Mouse (Mus musculus): ENCODE measurements around the gene Gm10142. TPM values are rescaled to one million over a fixed set of nuclear protein-coding genes. Genes with fewer than 3 reads are reported as not detected.
"Not testable (repeated sequence)": the region's sequence is repeated elsewhere in the genome, so short reads cannot be mapped to it uniquely, and the experiment has no call there.

Gm10142 gene
- polyA plus RNA-seq, 1 experiment from 2014 or later: not detected

- 67% methylated on average over 1 of the region's 1 CpGs for WGBS
- DNase-seq (ENCODE audit: low spot score); H3K4me3 ChIP-seq (ENCODE audit: low read depth, low read length); H3K4me1 ChIP-seq (replicated peaks; ENCODE audit: control insufficient read depth, insufficient read depth, low read length); H3K36me3 ChIP-seq (ENCODE audit: control insufficient read depth, insufficient read depth, low read length); ATAC-seq (replicated peaks; ENCODE audit: low FRiP score); H3K9me3 ChIP-seq (ENCODE audit: control insufficient read depth, low read length); H3K4me2 ChIP-seq (ENCODE audit: low read depth, low read length, severe bottlenecking); H3K27me3 ChIP-seq (ENCODE audit: control insufficient read depth, insufficient read depth, low read length); H3K27ac ChIP-seq (ENCODE audit: low read depth, low read length); H3K9ac ChIP-seq (ENCODE audit: low read length): not testable (repeated sequence)
These were observed 35.6 kb downstream of the Gm10142 start, which contains the start of gene Gm9736 for GRCm38 (mm10) chr10:77751254-77751653. Gene Gm9736 (minus strand): TSS chr10:77751354.

GRCm38 (mm10) chr10:77752312-77752711 lies 36.7 kb downstream of the Gm10142 start:
- H3K9me3 ChIP-seq (ENCODE audit: control insufficient read depth, low read length); H3K4me3 ChIP-seq (ENCODE audit: low read depth, low read length); H3K36me3 ChIP-seq (ENCODE audit: control insufficient read depth, insufficient read depth, low read length); H3K9ac ChIP-seq (ENCODE audit: low read length); H3K27ac ChIP-seq (ENCODE audit: low read depth, low read length); DNase-seq (ENCODE audit: low spot score); H3K4me2 ChIP-seq (ENCODE audit: low read depth, low read length, severe bottlenecking); H3K4me1 ChIP-seq (replicated peaks; ENCODE audit: control insufficient read depth, insufficient read depth, low read length); ATAC-seq (replicated peaks; ENCODE audit: low FRiP score); H3K27me3 ChIP-seq (ENCODE audit: control insufficient read depth, insufficient read depth, low read length): not testable (repeated sequence)
- WGBS: 71% methylated on average over 3 of the region's 3 CpGs

- DNase-seq (ENCODE audit: low spot score) (no peak), ATAC-seq (replicated peaks; ENCODE audit: low FRiP score) (no peak)
- H3K4me2 ChIP-seq (ENCODE audit: low read depth, low read length, severe bottlenecking): no peak overlapping the region
- H3K9ac ChIP-seq (ENCODE audit: low read length): no peak overlapping the region
- H3K36me3 ChIP-seq (ENCODE audit: control insufficient read depth, insufficient read depth, low read length): no peaks in the 10 kb centered on the region
- no peaks in the 10 kb centered on the region for H3K27me3 ChIP-seq (ENCODE audit: control insufficient read depth, insufficient read depth, low read length)
- H3K9me3 ChIP-seq (ENCODE audit: control insufficient read depth, low read length): no peaks in the 10 kb centered on the region
- no peaks in the 10 kb centered on the region for H3K4me1 ChIP-seq (replicated peaks; ENCODE audit: control insufficient read depth, insufficient read depth, low read length)
- no peak overlapping the region for H3K27ac ChIP-seq (ENCODE audit: low read depth, low read length)
- H3K4me3 ChIP-seq (ENCODE audit: low read depth, low read length): no peak overlapping the region
These were observed 37.8 kb downstream of the Gm10142 start for GRCm38 (mm10) chr10:77753448-77753847.

GRCm38 (mm10) chr10:77759582-77759981 lies 44.0 kb downstream of the Gm10142 start, which contains the start of gene Gm3233:
Gene Gm3233 (minus strand): TSS chr10:77759682.
- not testable (repeated sequence) for H3K4me1 ChIP-seq (replicated peaks; ENCODE audit: control insufficient read depth, insufficient read depth, low read length); H3K27me3 ChIP-seq (ENCODE audit: control insufficient read depth, insufficient read depth, low read length); H3K9me3 ChIP-seq (ENCODE audit: control insufficient read depth, low read length); H3K4me3 ChIP-seq (ENCODE audit: low read depth, low read length); H3K4me2 ChIP-seq (ENCODE audit: low read depth, low read length, severe bottlenecking); H3K36me3 ChIP-seq (ENCODE audit: control insufficient read depth, insufficient read depth, low read length); H3K9ac ChIP-seq (ENCODE audit: low read length); H3K27ac ChIP-seq (ENCODE audit: low read depth, low read length); DNase-seq (ENCODE audit: low spot score); ATAC-seq (replicated peaks; ENCODE audit: low FRiP score)
- no CpG with 5 or more reads among the region's 1 CpGs for WGBS

Other genes starting within 250 kb of the Gm10142 start
- 40.6 and 41.9 TPM in 2 replicates for gene Fam207a, start 200.0 kb upstream of the Gm10142 start, polyA plus RNA-seq (2014; fragmentation: Nextera tagmentation; extraction: Ambion mirVana)
- gene Itgb2, start 185.6 kb upstream of the Gm10142 start, polyA plus RNA-seq (2014; fragmentation: Nextera tagmentation; extraction: Ambion mirVana): 1.2 and 1.3 TPM in 2 replicates
- gene Pttg1ip, start 134.1 kb upstream of the Gm10142 start, polyA plus RNA-seq (2014; fragmentation: Nextera tagmentation; extraction: Ambion mirVana): 69.0 and 73.8 TPM in 2 replicates
- 336 and 367 TPM in 2 replicates for gene Sumo3, start 109.7 kb upstream of the Gm10142 start, polyA plus RNA-seq (2014; fragmentation: Nextera tagmentation; extraction: Ambion mirVana)
- gene Gm49325, start 109.6 kb upstream of the Gm10142 start, polyA plus RNA-seq (2014; fragmentation: Nextera tagmentation; extraction: Ambion mirVana): not detected in 2 replicates
- gene Ube2g2, start 93.5 kb upstream of the Gm10142 start, polyA plus RNA-seq (2014; fragmentation: Nextera tagmentation; extraction: Ambion mirVana): 76.7 and 78.1 TPM in 2 replicates
- 1.4 and 1.5 TPM in 2 replicates for gene Tspear, start 29.2 kb upstream of the Gm10142 start, polyA plus RNA-seq (2014; fragmentation: Nextera tagmentation; extraction: Ambion mirVana)
- gene Gm19402, start 25.1 kb upstream of the Gm10142 start, polyA plus RNA-seq (2014; fragmentation: Nextera tagmentation; extraction: Ambion mirVana): not detected in 2 replicates
- gene Gm9508, start 18.6 kb upstream of the Gm10142 start, polyA plus RNA-seq (2014; fragmentation: Nextera tagmentation; extraction: Ambion mirVana): not detected in 2 replicates
- gene Gm10272, start 9.2 kb upstream of the Gm10142 start, polyA plus RNA-seq (2014; fragmentation: Nextera tagmentation; extraction: Ambion mirVana): not detected in 2 replicates
- gene Gm10024, start 4.3 kb upstream of the Gm10142 start, polyA plus RNA-seq (2014; fragmentation: Nextera tagmentation; extraction: Ambion mirVana): not detected in 2 replicates
- gene Krtap12-1, start 4.8 kb downstream of the Gm10142 start, polyA plus RNA-seq (2014; fragmentation: Nextera tagmentation; extraction: Ambion mirVana): not detected in 2 replicates
- not detected in 2 replicates for gene Gm10100, start 10.7 kb downstream of the Gm10142 start, polyA plus RNA-seq (2014; fragmentation: Nextera tagmentation; extraction: Ambion mirVana)
- gene Gm18596, start 26.8 kb downstream of the Gm10142 start, polyA plus RNA-seq (2014; fragmentation: Nextera tagmentation; extraction: Ambion mirVana): not detected in 2 replicates
- gene Gm9736, start 35.5 kb downstream of the Gm10142 start, polyA plus RNA-seq (2014; fragmentation: Nextera tagmentation; extraction: Ambion mirVana): not detected in 2 replicates
- gene Gm3233, start 43.9 kb downstream of the Gm10142 start, polyA plus RNA-seq (2014; fragmentation: Nextera tagmentation; extraction: Ambion mirVana): not detected in 2 replicates
- gene Gm3238, start 55.5 kb downstream of the Gm10142 start, polyA plus RNA-seq (2014; fragmentation: Nextera tagmentation; extraction: Ambion mirVana): not detected in 2 replicates
- not detected in 2 replicates for gene Gm7138, start 61.1 kb downstream of the Gm10142 start, polyA plus RNA-seq (2014; fragmentation: Nextera tagmentation; extraction: Ambion mirVana)
- not detected in 2 replicates for gene Gm3250, start 66.7 kb downstream of the Gm10142 start, polyA plus RNA-seq (2014; fragmentation: Nextera tagmentation; extraction: Ambion mirVana)
- not detected in 2 replicates for gene Gm7137, start 72.4 kb downstream of the Gm10142 start, polyA plus RNA-seq (2014; fragmentation: Nextera tagmentation; extraction: Ambion mirVana)
- not detected in 2 replicates for gene Gm9639, start 79.3 kb downstream of the Gm10142 start, polyA plus RNA-seq (2014; fragmentation: Nextera tagmentation; extraction: Ambion mirVana)
- not detected in 2 replicates for gene Gm19668, start 83.3 kb downstream of the Gm10142 start, polyA plus RNA-seq (2014; fragmentation: Nextera tagmentation; extraction: Ambion mirVana)
- gene Gm9507, start 96.0 kb downstream of the Gm10142 start, polyA plus RNA-seq (2014; fragmentation: Nextera tagmentation; extraction: Ambion mirVana): not detected in 2 replicates
- gene Gm2696, start 98.9 kb downstream of the Gm10142 start, polyA plus RNA-seq (2014; fragmentation: Nextera tagmentation; extraction: Ambion mirVana): not detected in 2 replicates
- gene Krtap10-4, start 111.3 kb downstream of the Gm10142 start, polyA plus RNA-seq (2014; fragmentation: Nextera tagmentation; extraction: Ambion mirVana): not detected in 2 replicates
- not detected in 2 replicates for gene Krtap10-10, start 120.1 kb downstream of the Gm10142 start, polyA plus RNA-seq (2014; fragmentation: Nextera tagmentation; extraction: Ambion mirVana)
- gene Gm36176, start 131.0 kb downstream of the Gm10142 start, polyA plus RNA-seq (2014; fragmentation: Nextera tagmentation; extraction: Ambion mirVana): not detected in 2 replicates
- gene Gm10318, start 137.1 kb downstream of the Gm10142 start, polyA plus RNA-seq (2014; fragmentation: Nextera tagmentation; extraction: Ambion mirVana): not detected in 2 replicates
- not detected in 2 replicates for gene Gm3285, start 146.2 kb downstream of the Gm10142 start, polyA plus RNA-seq (2014; fragmentation: Nextera tagmentation; extraction: Ambion mirVana)
- gene Lrrc3, start 186.7 kb downstream of the Gm10142 start, polyA plus RNA-seq (2014; fragmentation: Nextera tagmentation; extraction: Ambion mirVana): 3.5 and 3.9 TPM in 2 replicates